21 mouse cellular contexts compared by ENCODE assay signal in genomic region chr5:119483706-119484105, GRCm38 (mm10).
DNase-seq lines count a peak whose midpoint lies in the region; ATAC-seq and TF ChIP-seq lines count a peak whose summit lies in the region.
"Had no signal": no experiment of that assay in that cellular context is flagged by ENCODE, and none has a peak within 500 bp of the region (broad histone marks: within the 10 kb centered on the region; RNA-seq: fewer than 3 reads in every experiment).

No protein-coding gene starts in this region.

- TF ChIP-seq CTCF in lung, embryonic 14.5 days (IDR thresholded peaks at IDR 0.05; ENCODE audit: low read depth), result no peak
- no peak for TF ChIP-seq CTCF in stomach, postnatal 0 days (IDR thresholded peaks at IDR 0.05; ENCODE audit: low read depth)

- H3K9ac ChIP-seq in lung, embryonic 14.5 days, result no peak overlapping the region
- no peak overlapping the region for H3K9ac ChIP-seq in stomach, embryonic 16.5 days (ENCODE audit: low read length)
- no peak overlapping the region for H3K9ac ChIP-seq in stomach, postnatal 0 days (ENCODE audit: low read length)
- H3K9ac ChIP-seq: embryonic facial prominence, embryonic 15.5 days; heart, embryonic 13.5 days had no signal

- no peaks in the 10 kb centered on the region for H3K27me3 ChIP-seq in lung, embryonic 14.5 days (ENCODE audit: insufficient read depth, low read length)
- H3K27me3 ChIP-seq in stomach, embryonic 16.5 days (ENCODE audit: control insufficient read depth, insufficient read depth, low read length), result no peaks in the 10 kb centered on the region
- H3K27me3 ChIP-seq in stomach, postnatal 0 days (ENCODE audit: control insufficient read depth, insufficient read depth, low read length), result no peaks in the 10 kb centered on the region
- H3K27me3 ChIP-seq: embryonic facial prominence, embryonic 15.5 days had no signal

- H3K4me1 ChIP-seq in lung, embryonic 14.5 days (ENCODE audit: insufficient read depth), result peaks cover 14% of the 10 kb centered on the region; the same call in 1 of the 2 replicates
- no peaks in the 10 kb centered on the region for H3K4me1 ChIP-seq in stomach, embryonic 16.5 days (ENCODE audit: control insufficient read depth, insufficient read depth, low read length)
- no peaks in the 10 kb centered on the region for H3K4me1 ChIP-seq in stomach, postnatal 0 days (replicated peaks; ENCODE audit: control insufficient read depth, insufficient read depth)
- H3K4me1 ChIP-seq: heart, embryonic 13.5 days had no signal

- no peak for TF ChIP-seq EP300 in stomach, postnatal 0 days (optimal IDR thresholded peaks at IDR 0.05)

- peak overlapping the region; percentile 18; the same call in 1 of the 2 replicates for H3K27ac ChIP-seq in lung, embryonic 14.5 days (ENCODE audit: low read depth)
- no peak overlapping the region for H3K27ac ChIP-seq in stomach, embryonic 16.5 days (ENCODE audit: low read length)
- no peak overlapping the region for H3K27ac ChIP-seq in stomach, postnatal 0 days (replicated peaks)
- H3K27ac ChIP-seq: embryonic facial prominence, embryonic 15.5 days; forebrain, embryonic 10.5 days; heart, embryonic 13.5 days; hindbrain, postnatal 0 days had no signal

- 39% methylated on average over 8 of the region's 8 CpGs for WGBS in lung, embryonic 14.5 days
- 43% methylated on average over 8 of the region's 8 CpGs for WGBS in stomach, embryonic 16.5 days
- WGBS in stomach, postnatal 0 days, result 37% methylated on average over 8 of the region's 8 CpGs

- ATAC-seq in lung, embryonic 14.5 days (ENCODE audit: insufficient read depth), result no peak
- peak; percentile 37; the same call in 1 of the 2 replicates for ATAC-seq in stomach, embryonic 16.5 days (ENCODE audit: insufficient read depth, low FRiP score)
- no peak for ATAC-seq in stomach, postnatal 0 days (ENCODE audit: low FRiP score, low TSS enrichment)
- no peak for ATAC-seq in cerebellum, adult (ENCODE audit: insufficient number of reproducible peaks, low FRiP score, low TSS enrichment)
- ATAC-seq: forebrain, embryonic 14.5 days; hindbrain, postnatal 0 days had no signal

- H3K9me3 ChIP-seq in lung, embryonic 14.5 days (ENCODE audit: low read depth, low read length), result no peaks in the 10 kb centered on the region
- no peaks in the 10 kb centered on the region for H3K9me3 ChIP-seq in stomach, embryonic 16.5 days (replicated peaks; ENCODE audit: control insufficient read depth, low read length)
- H3K9me3 ChIP-seq in stomach, postnatal 0 days (ENCODE audit: control insufficient read depth, low read length), result no peaks in the 10 kb centered on the region
- H3K9me3 ChIP-seq: embryonic facial prominence, embryonic 15.5 days; forebrain, embryonic 10.5 days; heart, embryonic 13.5 days had no signal

- peak; percentile 61 for DNase-seq in lung, embryonic 14.5 days
- DNase-seq in lung, postnatal 14 days, result no peak
- no peak for DNase-seq in stomach, postnatal 0 days (ENCODE audit: low spot score)
- DNase-seq in adrenal gland, postnatal 25 days, result peak; percentile 47
- peak; percentile 26 for DNase-seq in lung, postnatal 36 days
- no peak for DNase-seq in right cerebral cortex, postnatal 4 days
- DNase-seq: cerebellum, adult 11 months; cerebellum, adult 8-10 months; cerebellum, postnatal 14 days; embryo, embryonic 11 days; gastrocnemius, postnatal 36 days; heart, adult 11 months; heart, postnatal 36 days had no signal

- no peaks in the 10 kb centered on the region for H3K36me3 ChIP-seq in lung, embryonic 14.5 days (ENCODE audit: insufficient read depth)
- H3K36me3 ChIP-seq in stomach, embryonic 16.5 days (ENCODE audit: control insufficient read depth, insufficient read depth, low read length), result no peaks in the 10 kb centered on the region
- no peaks in the 10 kb centered on the region for H3K36me3 ChIP-seq in stomach, postnatal 0 days (ENCODE audit: control insufficient read depth, insufficient read depth, low read length)
- H3K36me3 ChIP-seq: embryonic facial prominence, embryonic 15.5 days; forebrain, embryonic 10.5 days; heart, embryonic 13.5 days had no signal

- H3K4me3 ChIP-seq in lung, embryonic 14.5 days (ENCODE audit: low read depth, low read length), result no peak overlapping the region
- H3K4me3 ChIP-seq in stomach, embryonic 16.5 days (replicated peaks; ENCODE audit: low read length), result no peak overlapping the region
- H3K4me3 ChIP-seq in stomach, postnatal 0 days (ENCODE audit: low read depth, low read length), result no peak overlapping the region
- H3K4me3 ChIP-seq: embryonic facial prominence, embryonic 15.5 days; erythroblast, embryonic 14.5 days; forebrain, embryonic 10.5 days; heart, embryonic 13.5 days had no signal

- no peak overlapping the region for H3K4me2 ChIP-seq in lung, embryonic 14.5 days
- no peak overlapping the region for H3K4me2 ChIP-seq in stomach, embryonic 16.5 days (ENCODE audit: low read depth, low read length)
- no peak overlapping the region for H3K4me2 ChIP-seq in stomach, postnatal 0 days (replicated peaks; ENCODE audit: low read depth)
- H3K4me2 ChIP-seq: embryonic facial prominence, embryonic 15.5 days; heart, embryonic 13.5 days had no signal

Comparison
In these comparisons a context has a peak if more than half of its experiments do, and no peak if none do; other contexts are left out.
1. DNase-seq: peak in lung, embryonic 14.5 days (single experiment), adrenal gland, postnatal 25 days (single experiment) and lung, postnatal 36 days (single experiment); none in lung, postnatal 14 days (single experiment), stomach, postnatal 0 days (single experiment) and right cerebral cortex, postnatal 4 days (single experiment).